Comparison of ENCODE assay signal across 11 mouse cellular contexts in genomic region chr9:71666432-71666831, GRCm38 (mm10).
DNase-seq lines count a peak whose midpoint lies in the region; ATAC-seq and TF ChIP-seq lines count a peak whose summit lies in the region.
"Had no signal": no experiment of that assay in that cellular context is flagged by ENCODE, and none has a peak within 500 bp of the region (broad histone marks: within the 10 kb centered on the region; RNA-seq: fewer than 3 reads in every experiment).

No protein-coding gene starts in this region.

- intact Hi-C loops in gastrocnemius, postnatal 14 days (cut with DNase I; ENCODE audit: low total_unique reads), result no loop called here

- no peak overlapping the region for H3K4me2 ChIP-seq in kidney, embryonic 16.5 days (replicated peaks; ENCODE audit: low read depth, low read length)
- no peak overlapping the region for H3K4me2 ChIP-seq in limb, embryonic 14.5 days (replicated peaks; ENCODE audit: low read depth, low read length, severe bottlenecking)
- no peak overlapping the region for H3K4me2 ChIP-seq in stomach, embryonic 14.5 days (replicated peaks; ENCODE audit: low read depth, low read length)
- H3K4me2 ChIP-seq: neural tube, embryonic 12.5 days had no signal

- H3K36me3 ChIP-seq in kidney, embryonic 16.5 days (ENCODE audit: insufficient read depth, low read length), result no peaks in the 10 kb centered on the region
- H3K36me3 ChIP-seq in heart, embryonic 10.5 days, result 0 out of 2 replicates have a peak, but pooled peaks cover 7% of the 10 kb centered on the region
- no peaks in the 10 kb centered on the region for H3K36me3 ChIP-seq in limb, embryonic 14.5 days (ENCODE audit: control insufficient read depth, insufficient read depth, low read length)
- H3K36me3 ChIP-seq in stomach, embryonic 14.5 days (ENCODE audit: control insufficient read depth, insufficient read depth, low read length), result no peaks in the 10 kb centered on the region
- H3K36me3 ChIP-seq: neural tube, embryonic 12.5 days had no signal

- DNase-seq in kidney, adult 11 months, result no peak
- peak; percentile 85 for DNase-seq in heart, embryonic 10.5 days (ENCODE audit: low spot score)
- peak; percentile 44 for DNase-seq in limb, embryonic 14.5 days (ENCODE audit: low spot score)
- no peak for DNase-seq in right cerebral cortex, postnatal 10 days (ENCODE audit: low spot score in 2 of 2)
- no peak for DNase-seq in gastrocnemius, postnatal 14 days
- no peak for DNase-seq in cerebellum, adult 9-11 months
- DNase-seq: kidney, postnatal 14 days had no signal

- no peak overlapping the region for H3K4me3 ChIP-seq in kidney, embryonic 16.5 days (ENCODE audit: low read length)
- H3K4me3 ChIP-seq in heart, embryonic 10.5 days, result no peak overlapping the region
- H3K4me3 ChIP-seq in limb, embryonic 14.5 days (replicated peaks; ENCODE audit: low read length), result no peak overlapping the region
- H3K4me3 ChIP-seq in stomach, embryonic 14.5 days (ENCODE audit: low read depth, low read length), result no peak overlapping the region
- H3K4me3 ChIP-seq: neural tube, embryonic 12.5 days had no signal

- no peaks in the 10 kb centered on the region for H3K9me3 ChIP-seq in kidney, embryonic 16.5 days (ENCODE audit: low read length)
- no peaks in the 10 kb centered on the region for H3K9me3 ChIP-seq in heart, embryonic 10.5 days
- no peaks in the 10 kb centered on the region for H3K9me3 ChIP-seq in limb, embryonic 14.5 days (ENCODE audit: control insufficient read depth, low read length)
- H3K9me3 ChIP-seq in stomach, embryonic 14.5 days (ENCODE audit: control insufficient read depth, low read depth, low read length), result no peaks in the 10 kb centered on the region
- H3K9me3 ChIP-seq: neural tube, embryonic 12.5 days had no signal

- WGBS in kidney, embryonic 16.5 days, result 64% methylated on average over 6 of the region's 6 CpGs
- 28% methylated on average over 6 of the region's 6 CpGs for WGBS in heart, embryonic 10.5 days
- WGBS in limb, embryonic 14.5 days, result 56% methylated on average over 6 of the region's 6 CpGs
- 28% methylated on average over 6 of the region's 6 CpGs for WGBS in stomach, embryonic 14.5 days

- no peak for TF ChIP-seq POLR2A in limb, embryonic 14.5 days (IDR thresholded peaks at IDR 0.05; ENCODE audit: borderline replicate concordance, extremely low read depth, insufficient read depth, insufficient read length)

- H3K27me3 ChIP-seq in kidney, embryonic 16.5 days (ENCODE audit: insufficient read depth, low read length), result no peaks in the 10 kb centered on the region
- H3K27me3 ChIP-seq in heart, embryonic 10.5 days (ENCODE audit: insufficient read depth, poor library complexity, severe bottlenecking), result no peaks in the 10 kb centered on the region
- H3K27me3 ChIP-seq in limb, embryonic 14.5 days (ENCODE audit: control insufficient read depth, insufficient read depth, low read length), result no peaks in the 10 kb centered on the region
- no peaks in the 10 kb centered on the region for H3K27me3 ChIP-seq in stomach, embryonic 14.5 days (ENCODE audit: control insufficient read depth, insufficient read depth, low read length)
- H3K27me3 ChIP-seq: neural tube, embryonic 12.5 days had no signal

- H3K9ac ChIP-seq in kidney, embryonic 16.5 days (replicated peaks; ENCODE audit: low read length), result no peak overlapping the region
- no peak overlapping the region for H3K9ac ChIP-seq in limb, embryonic 14.5 days (ENCODE audit: low read depth, low read length, severe bottlenecking)
- H3K9ac ChIP-seq in stomach, embryonic 14.5 days (replicated peaks; ENCODE audit: low read depth, low read length), result no peak overlapping the region
- H3K9ac ChIP-seq: neural tube, embryonic 12.5 days had no signal

- H3K27ac ChIP-seq in kidney, embryonic 16.5 days (ENCODE audit: low read length), result peak overlapping the region; percentile 13; the same call in 1 of the 2 replicates
- H3K27ac ChIP-seq in heart, embryonic 10.5 days, result peak overlapping the region; percentile 80; the same call in 1 of the 2 replicates
- 0 out of 2 replicates have a peak overlapping the region, but pooled peaks have one; percentile 2 for H3K27ac ChIP-seq in limb, embryonic 14.5 days (replicated peaks; ENCODE audit: low read depth, low read length)
- H3K27ac ChIP-seq in stomach, embryonic 14.5 days (ENCODE audit: low read length), result peak overlapping the region; percentile 48; the same call in 1 of the 2 replicates
- H3K27ac ChIP-seq: neural tube, embryonic 12.5 days had no signal

- H3K4me1 ChIP-seq in kidney, embryonic 16.5 days (ENCODE audit: insufficient read depth, low read length), result peaks cover 55% of the 10 kb centered on the region
- H3K4me1 ChIP-seq in heart, embryonic 10.5 days, result peaks cover 80% of the 10 kb centered on the region
- H3K4me1 ChIP-seq in limb, embryonic 14.5 days (ENCODE audit: control insufficient read depth, insufficient read depth, low read length), result 0 out of 2 replicates have a peak, but pooled peaks cover 8% of the 10 kb centered on the region
- H3K4me1 ChIP-seq in stomach, embryonic 14.5 days (ENCODE audit: control insufficient read depth, insufficient read depth, low read length), result peaks cover 32% of the 10 kb centered on the region

- no peak for ATAC-seq in kidney, embryonic 16.5 days (ENCODE audit: low FRiP score, low TSS enrichment)
- ATAC-seq in limb, embryonic 14.5 days (ENCODE audit: low FRiP score, low read depth), result peak; percentile 62
- no peak for ATAC-seq in stomach, embryonic 14.5 days (ENCODE audit: insufficient number of reproducible peaks, insufficient read depth, low FRiP score, low read depth)
- ATAC-seq: forebrain, embryonic 14.5 days had no signal

Comparison
In these comparisons a context has a peak if more than half of its experiments do, and no peak if none do; other contexts are left out.
1. H3K27ac ChIP-seq: peak in every context shown above with its lines; median percentile 80 in heart, embryonic 10.5 days; 48 in stomach, embryonic 14.5 days; 13 in kidney, embryonic 16.5 days; 2 in limb, embryonic 14.5 days.
2. DNase-seq: peak in heart, embryonic 10.5 days (single experiment) and limb, embryonic 14.5 days (single experiment); none in kidney, adult 11 months (single experiment), right cerebral cortex, postnatal 10 days (0 of 2), gastrocnemius, postnatal 14 days (single experiment) and cerebellum, adult 9-11 months (single experiment).